Mouse (Mus musculus) erythroblast, adult 5-6 weeks (primary cell): ENCODE data around the gene Zmiz1. TPM values are rescaled to one million over a fixed set of nuclear protein-coding genes. Genes with fewer than 3 reads are reported as not detected.

Source experiments
- ATAC-seq: replicated peaks from 2 replicates; pipeline ENCODE4 v1.8.0; 2016; ENCODE audit warnings: moderate number of reproducible peaks, mild to moderate bottlenecking, moderate TSS enrichment, inconsistent platforms; ENCODE audit not compliant: poor library complexity, low FRiP score, severe bottlenecking
- total RNA-seq, 2 experiments: library from RNA; stranded (forward) in 1 of 2; stranded (reverse) in 1 of 2; fragments of 150-400 nt in 1 of 2; fragments of 200-764, 138-1000 nt in 1 of 2; gene quantifications; 2 replicates each; pipeline versions ENCODE4 v1.2.3 to v1.2.4; 2015 to 2017; ENCODE audit warnings: low replicate concordance in 2 of 2

The Zmiz1 gene
- total RNA-seq, 2 experiments from 2014 or later, result 12.3 to 20.6 TPM

GRCm38 (mm10) chr14:25654401-25655197, 195.6 kb downstream of the Zmiz1 start:
- no peak for ATAC-seq

DNA sequence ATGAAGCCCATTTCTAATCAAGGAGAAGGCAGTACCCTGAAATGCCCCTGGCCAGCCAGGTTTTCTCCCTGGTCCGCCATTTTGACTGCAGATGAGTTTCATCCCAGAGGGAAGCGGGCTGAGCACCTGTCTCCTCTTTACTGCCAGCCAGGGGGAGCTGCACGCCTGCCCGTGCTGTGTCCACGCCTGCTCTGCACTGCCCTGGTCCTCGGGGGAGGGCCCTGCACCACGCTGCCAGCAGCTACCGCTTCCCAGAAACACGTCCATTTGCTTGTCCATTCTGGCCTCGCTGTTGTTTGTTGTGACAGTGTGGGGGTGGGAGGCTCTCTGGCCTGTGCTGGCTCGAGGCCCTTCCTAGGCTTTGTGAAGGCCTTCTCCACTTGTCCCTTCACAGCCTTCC, 201.7 kb downstream of the Zmiz1 start:
- ATAC-seq, result no peak

DNA sequence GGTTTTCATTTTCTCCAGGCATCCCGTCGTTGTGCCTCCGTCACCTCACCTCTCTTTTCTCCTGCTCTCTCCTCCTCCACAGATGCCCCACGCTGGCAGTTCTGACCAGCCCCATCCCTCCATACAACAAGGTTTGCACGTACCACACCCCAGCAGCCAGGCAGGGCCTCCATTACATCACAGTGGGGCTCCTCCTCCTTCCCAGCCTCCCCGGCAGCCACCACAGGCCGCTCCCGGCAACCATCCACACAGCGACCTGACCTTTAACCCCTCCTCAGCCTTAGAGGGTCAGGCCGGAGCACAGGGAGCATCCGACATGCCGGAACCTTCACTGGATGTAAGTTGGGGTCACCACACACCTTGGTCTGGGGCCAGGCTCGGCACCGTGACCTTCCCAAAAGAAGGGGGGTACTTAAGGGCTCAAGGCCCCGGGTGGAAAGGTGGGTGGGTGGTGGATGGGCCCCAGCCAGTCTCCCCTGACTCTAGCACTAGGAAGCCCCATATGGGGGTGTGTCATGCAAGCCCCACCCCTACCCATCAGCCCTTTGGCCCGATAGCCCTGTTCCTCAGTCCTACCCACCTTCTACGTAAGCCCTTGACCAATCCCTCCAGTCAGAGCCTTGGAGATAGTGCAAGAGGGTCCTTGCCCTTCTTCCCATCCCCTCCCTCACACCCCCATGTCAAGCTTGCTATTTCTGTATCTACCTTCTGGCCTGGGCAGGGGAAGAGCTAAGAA, 202.4 kb downstream of the Zmiz1 start:
- ATAC-seq, result no peak

DNA sequence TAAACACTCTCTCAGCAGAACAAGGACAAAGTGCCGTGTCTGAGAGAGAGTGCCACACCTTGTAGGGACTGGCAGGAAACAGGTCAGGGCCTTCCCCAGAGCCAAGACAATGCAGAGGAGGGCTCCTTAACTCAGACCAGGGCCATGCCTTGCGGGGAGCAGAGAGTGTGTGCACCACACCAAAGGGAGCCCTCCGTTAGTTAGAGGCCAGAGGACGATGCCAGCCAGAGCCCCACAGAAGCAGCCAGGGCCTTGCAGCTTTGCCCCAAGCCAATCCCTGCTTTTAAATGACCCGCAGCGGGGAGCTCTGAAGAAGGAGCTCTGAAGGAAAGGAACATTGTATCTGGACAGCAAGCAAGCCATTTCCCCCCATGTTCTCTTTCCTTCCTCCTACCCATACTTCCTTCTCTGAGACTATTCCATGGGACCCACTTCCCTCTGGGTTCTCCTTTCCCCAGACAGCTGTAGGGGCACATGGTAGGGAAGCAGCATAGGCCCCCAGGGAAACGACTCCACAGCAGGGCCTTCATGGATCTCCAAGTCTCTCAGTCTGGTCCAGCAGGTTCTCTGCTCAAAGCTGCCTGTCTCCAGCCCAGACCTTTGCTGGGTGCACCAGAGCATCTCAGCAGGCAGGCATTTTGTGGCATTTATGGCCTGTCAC, 204.8 kb downstream of the Zmiz1 start:
- no peak for ATAC-seq

GRCm38 (mm10) chr14:25664310-25664695, 205.3 kb downstream of the Zmiz1 start:
- no peak for ATAC-seq

GRCm38 (mm10) chr14:25665314-25665970, 206.5 kb downstream of the Zmiz1 start:
- ATAC-seq, result no peak

DNA sequence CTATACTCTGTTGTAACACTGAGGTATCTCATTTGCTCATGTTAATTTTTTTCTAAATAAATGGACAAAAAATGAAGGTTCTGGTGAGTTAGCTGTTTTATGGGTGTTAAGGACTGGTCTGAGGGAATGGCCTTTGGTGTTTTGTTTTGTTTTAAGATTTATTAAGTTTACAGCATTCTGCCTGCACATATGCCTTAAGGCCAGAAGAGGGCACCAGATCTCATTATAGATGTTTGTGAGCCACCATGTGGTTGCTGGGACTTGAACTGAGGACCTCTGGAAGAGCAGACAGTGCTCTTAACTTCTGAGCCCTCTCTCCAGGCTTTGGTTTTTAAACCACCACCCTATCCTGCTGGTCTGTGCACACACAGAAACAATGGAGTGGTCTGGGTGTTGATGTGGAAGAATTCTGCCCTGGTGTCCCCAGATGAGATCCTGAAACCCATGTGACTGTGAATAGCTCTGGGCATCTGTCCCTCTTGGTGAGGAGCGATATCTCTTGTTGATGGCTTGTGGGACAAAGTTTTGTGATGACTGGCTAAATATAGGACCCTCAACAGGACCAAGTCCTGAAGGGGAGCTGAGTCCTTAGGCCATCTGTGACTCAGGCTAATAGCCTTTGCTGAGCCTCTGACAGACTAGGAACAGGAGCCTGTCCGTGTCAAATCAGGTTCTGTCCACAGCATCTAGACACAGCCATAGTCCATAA, 207.8 kb downstream of the Zmiz1 start:
- ATAC-seq, result no peak

- ATAC-seq, result no peak
Measured at GRCm38 (mm10) chr14:25667587-25667986, 208.6 kb downstream of the Zmiz1 start.

DNA sequence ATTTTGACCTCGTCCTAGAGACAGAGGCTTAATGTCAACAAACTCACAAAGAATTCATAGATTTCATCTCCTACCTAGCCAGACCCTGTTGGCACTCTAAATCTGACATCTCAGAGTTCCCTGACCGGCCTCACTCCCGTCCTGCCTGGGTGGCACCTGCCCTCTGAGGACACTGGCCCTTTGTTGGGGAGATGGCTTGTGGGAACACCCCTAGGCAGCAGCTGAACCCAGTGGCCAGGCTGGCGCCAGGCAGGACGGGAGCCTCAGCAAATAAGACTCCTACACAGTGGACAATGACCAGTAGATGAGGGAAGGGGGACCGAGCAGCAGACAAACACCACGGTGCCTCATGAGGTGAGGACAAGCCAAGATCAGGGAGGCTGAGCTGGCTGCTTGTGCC, 220.6 kb downstream of the Zmiz1 start:
- no peak for ATAC-seq

DNA sequence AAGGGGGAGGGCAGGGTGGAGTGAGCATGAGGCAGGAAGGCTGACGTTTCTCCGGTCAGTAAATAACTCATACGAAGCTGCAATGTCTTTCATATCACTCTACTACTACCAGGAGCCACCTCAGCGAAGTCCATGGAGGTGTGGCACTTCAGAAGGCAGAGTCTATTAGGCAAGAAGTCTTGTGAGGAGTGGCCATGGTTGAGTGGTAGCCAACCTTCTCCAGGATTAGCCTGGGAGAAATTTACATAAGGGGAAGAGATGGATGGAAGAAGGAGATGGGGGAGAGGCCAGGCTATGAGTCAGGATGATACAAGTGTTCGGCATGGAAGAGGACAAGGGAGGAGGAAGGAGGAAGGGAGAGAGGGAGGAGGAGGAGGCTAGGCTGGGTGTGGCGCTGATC, 223.0 kb downstream of the Zmiz1 start:
- ATAC-seq, result no peak

DNA sequence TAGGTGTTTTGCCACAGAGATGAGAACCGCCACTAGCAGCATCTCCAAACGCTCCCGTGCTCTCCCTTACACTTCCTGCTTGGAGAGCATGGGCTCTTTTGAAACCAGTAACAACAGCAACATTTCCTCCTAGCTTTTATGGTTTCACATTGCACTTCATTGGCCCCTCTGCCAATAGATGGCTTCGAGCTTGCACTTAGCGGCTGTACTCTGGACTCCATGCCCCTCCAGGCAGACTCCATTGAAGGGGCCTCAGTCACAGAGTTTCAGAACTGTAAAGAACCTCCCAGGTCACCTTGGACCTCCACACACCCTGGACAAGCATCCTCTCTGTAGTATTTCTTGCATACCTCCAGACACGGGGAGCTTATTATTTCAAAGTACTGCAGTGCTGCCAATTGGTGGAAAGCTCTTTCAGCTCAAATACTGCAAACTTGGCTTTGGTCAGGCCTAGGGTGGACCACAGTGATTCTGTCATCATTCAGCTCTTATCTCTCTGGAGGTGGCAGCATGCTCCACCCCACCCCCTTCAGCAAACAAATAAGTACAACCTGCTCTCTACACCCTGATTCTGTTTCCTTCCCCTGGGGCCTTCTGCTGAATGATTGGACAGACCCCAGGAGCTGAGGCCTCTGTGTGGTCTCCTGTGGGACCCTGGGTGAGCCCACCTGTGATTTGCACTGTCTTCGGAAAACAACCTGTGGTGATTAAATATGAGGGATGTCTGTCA, 227.4 kb downstream of the Zmiz1 start:
- ATAC-seq, result no peak

DNA sequence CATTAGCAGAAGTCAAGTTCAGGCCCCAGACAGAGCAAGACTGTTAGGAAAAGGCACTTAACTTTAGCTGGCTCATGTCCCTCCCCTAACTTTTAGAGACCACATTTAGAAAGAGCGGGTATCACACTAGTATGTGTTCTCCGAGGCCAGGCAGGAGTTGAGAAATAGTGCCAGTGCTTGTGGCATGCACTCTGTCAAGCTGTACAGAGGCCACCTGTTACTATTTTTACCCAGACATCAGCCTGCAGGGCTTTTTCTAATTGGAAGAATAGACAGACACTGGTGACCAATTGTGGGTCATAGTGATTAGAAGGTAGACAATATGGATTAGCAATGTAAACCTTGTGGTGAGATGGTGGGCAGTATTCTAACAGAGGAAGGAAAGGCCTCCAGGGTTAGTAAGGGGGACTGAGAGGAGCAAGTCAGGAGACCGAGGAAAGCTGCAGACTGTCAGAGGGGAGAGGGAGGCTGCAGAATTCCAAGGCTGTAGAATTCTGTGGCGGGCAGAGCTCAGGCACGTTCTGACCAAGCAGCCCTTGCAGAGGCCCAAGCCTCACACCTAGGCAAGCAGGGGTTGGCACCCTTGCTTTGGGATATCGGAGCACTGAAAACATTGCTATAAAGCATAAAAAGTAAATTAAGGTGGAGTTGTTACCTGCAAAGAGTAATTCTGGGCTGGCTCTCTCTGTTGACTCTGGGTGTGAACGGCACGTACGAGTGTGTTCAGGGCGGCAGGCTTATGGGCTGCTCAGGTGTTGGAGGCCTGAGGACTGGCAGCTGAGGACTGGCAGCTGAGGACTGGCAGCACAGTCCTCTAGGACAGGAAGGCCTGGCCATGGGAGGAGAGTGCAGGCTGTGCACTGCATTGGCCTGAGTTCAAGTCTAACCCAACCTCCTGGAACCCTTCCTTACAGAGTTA, 228.3 kb downstream of the Zmiz1 start:
- no peak for ATAC-seq

DNA sequence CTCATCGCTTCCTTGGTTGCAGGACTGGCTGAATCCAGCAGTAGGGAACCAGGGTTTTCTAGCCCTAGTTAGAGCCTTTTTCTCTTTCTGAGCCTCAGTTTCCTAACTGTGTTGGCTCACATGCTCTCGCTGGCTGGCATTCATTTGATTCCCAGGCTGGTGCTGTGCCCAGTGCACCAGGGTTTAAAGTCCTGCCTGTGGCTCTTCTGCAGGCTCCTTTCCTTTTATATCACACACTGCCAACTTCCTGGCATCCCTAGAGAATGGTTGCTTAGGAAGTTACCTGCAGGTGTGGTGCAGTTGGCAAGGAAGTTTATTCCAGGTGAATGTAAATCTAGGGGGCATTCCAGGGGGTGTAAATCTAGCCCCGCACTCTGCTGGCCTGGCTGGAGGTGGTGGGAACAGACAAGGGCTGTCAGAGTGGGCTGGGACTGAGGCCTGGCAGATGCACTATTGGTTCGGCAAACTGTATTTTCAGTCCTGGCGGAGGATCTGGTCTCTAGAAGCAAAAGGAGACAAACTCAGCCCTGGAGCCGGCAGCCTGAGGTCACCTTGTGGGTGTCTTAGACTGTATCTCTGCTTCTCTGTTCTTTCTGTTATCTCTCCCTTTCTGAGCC, 234.4 kb downstream of the Zmiz1 start:
- ATAC-seq, result 0 out of 2 replicates have a peak, but pooled peaks have one; percentile 2

DNA sequence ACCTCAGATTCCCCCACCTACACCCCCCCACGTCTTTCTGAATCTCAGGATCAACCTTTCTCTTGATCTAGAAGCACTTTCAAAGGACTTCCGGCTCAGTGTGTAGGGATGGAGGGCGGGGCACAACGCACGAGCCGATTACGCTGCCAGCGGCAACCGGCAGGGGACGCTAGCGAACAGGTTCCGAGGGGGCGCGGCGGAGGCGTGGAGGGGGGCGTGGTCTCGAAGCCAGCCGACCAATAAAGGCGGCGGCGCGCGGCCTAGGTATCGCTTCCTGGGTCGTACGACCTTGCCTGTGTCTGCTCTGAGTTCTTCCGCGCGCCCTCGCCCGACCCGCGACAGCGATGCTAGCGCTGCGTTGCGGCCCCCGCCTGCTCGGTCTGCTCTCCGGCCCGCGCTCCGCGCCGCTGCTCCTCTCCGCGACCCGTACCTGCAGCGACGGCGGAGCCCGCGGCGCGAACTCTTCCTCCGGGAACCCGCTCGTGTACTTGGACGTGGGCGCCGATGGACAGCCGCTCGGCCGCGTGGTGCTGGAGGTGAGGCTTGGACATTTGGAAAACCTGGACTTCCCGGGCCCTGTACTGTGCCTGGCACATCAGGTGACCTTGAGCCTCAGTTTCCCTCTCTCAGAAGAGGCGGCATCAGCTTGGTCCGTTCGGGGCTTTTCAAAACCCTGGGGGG, 235.0 kb downstream of the Zmiz1 start, which contains the start of gene Ppif:
Gene Ppif (plus strand): TSS at position 267 of the 681 bp plus-strand sequence.
- ATAC-seq, result peak; percentile 93

- ATAC-seq, result no peak
Measured at GRCm38 (mm10) chr14:25694569-25694897, 235.5 kb downstream of the Zmiz1 start.

DNA sequence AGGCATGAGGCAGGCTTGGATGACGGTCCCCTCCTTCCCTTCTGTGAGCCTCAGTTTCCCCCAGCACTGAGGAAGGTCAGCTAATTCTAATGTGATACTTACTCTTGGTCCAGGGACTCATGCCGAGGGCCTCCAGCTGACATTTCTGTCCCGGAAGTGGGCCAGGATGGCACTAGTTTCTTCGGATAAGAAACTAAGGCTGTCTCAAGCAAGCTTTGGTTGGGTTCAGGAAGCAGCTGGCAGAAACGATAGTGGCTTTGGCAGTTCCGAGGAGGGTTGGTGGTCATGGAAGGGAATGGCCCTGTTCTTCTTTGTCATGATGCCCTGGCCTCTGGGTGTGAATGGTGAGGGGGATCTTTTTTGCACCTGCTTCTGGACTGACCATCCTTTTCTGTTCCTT, 236.1 kb downstream of the Zmiz1 start:
- ATAC-seq, result no peak

- no peak for ATAC-seq
Measured at GRCm38 (mm10) chr14:25696356-25696755, 237.4 kb downstream of the Zmiz1 start.
